Mouse (Mus musculus) intestine, embryonic 15.5 days (tissue): ENCODE measurements at regions not wholly inside any gene's neighbourhood (a gene's known extent, or its start where the extent isn't known, plus 50 kb on each side); places are given as distances from the start of the nearest gene placed in this dataset.

Experiments used
- ATAC-seq: fragments of 200-750 bp; cut with Nextera tagmentation; 2 replicates; pipeline ENCODE4 v1.8.0; 2017; ENCODE audit warnings: moderate TSS enrichment, moderate library complexity
- H3K27ac ChIP-seq: fragments of 300-500 bp; sonication (generic); 2 replicates; pipeline ENCODE4 v1.5.1; 2015; ENCODE audit warnings: mild to moderate bottlenecking, inconsistent platforms
- H3K27me3 ChIP-seq: fragments of 300-500 bp; sonication (generic); replicated peaks from 2 replicates; pipeline ENCODE4 v1.6.1; 2015; ENCODE audit warnings: inconsistent platforms
- H3K36me3 ChIP-seq: fragments of 300-500 bp; sonication (generic); 2 replicates; pipeline ENCODE4 v1.6.1; 2015; ENCODE audit warnings: inconsistent platforms
- H3K4me1 ChIP-seq: fragments of 300-500 bp; sonication (generic); replicated peaks from 2 replicates; pipeline ENCODE4 v1.6.1; 2015; ENCODE audit warnings: inconsistent platforms
- H3K4me2 ChIP-seq: fragments of 300-500 bp; sonication (generic); replicated peaks from 2 replicates; pipeline ENCODE4 v1.6.1; 2015; ENCODE audit warnings: mild to moderate bottlenecking, inconsistent platforms
- H3K4me3 ChIP-seq: fragments of 300-500 bp; sonication (generic); replicated peaks from 2 replicates; pipeline ENCODE4 v1.5.1; 2015; ENCODE audit warnings: inconsistent platforms
- H3K9ac ChIP-seq: fragments of 300-500 bp; sonication (generic); 2 replicates; pipeline ENCODE4 v1.6.1; 2015; ENCODE audit warnings: inconsistent platforms
- H3K9me3 ChIP-seq: fragments of 300-500 bp; sonication (generic); 2 replicates; pipeline ENCODE4 v1.6.1; 2016; ENCODE audit warnings: inconsistent platforms
- WGBS: fragments of 180-500 bp; shearing (Covaris S2); methylation state at CpG from one replicate; pipeline ENCODE4 v1.1.7; 2015; 5-methylcytosine and 5-hydroxymethylcytosine counted together

GRCm38 (mm10) chr2:133020173-133020837 lies 74.6 kb upstream of the Fermt1 start:
- no peaks in the 10 kb centered on the region for H3K9me3 ChIP-seq
- no peak; the same call in 1 of the 2 replicates for ATAC-seq
- WGBS, result 21% methylated on average over 11 of the region's 11 CpGs
- H3K4me2 ChIP-seq, result no peak overlapping the region
- H3K9ac ChIP-seq, result no peak overlapping the region
- H3K36me3 ChIP-seq, result no peaks in the 10 kb centered on the region
- no peaks in the 10 kb centered on the region for H3K4me1 ChIP-seq
- no peak overlapping the region for H3K4me3 ChIP-seq
- H3K27me3 ChIP-seq, result no peaks in the 10 kb centered on the region
- H3K27ac ChIP-seq, result no peak overlapping the region

GRCm38 (mm10) chr2:133021244-133021643 lies 75.5 kb upstream of the Fermt1 start:
- Histone ChIP-seq H3K27me3 (no peaks in the 10 kb centered on the region), H3K27ac (no peak overlapping the region), H3K4me3 (no peak overlapping the region), H3K4me2 (no peak overlapping the region), H3K9me3 (no peaks in the 10 kb centered on the region), H3K4me1 (no peaks in the 10 kb centered on the region), H3K9ac (no peak overlapping the region), H3K36me3 (no peaks in the 10 kb centered on the region)
- WGBS, result 89% methylated on average over 3 of the region's 3 CpGs
- ATAC-seq, result no peak

GRCm38 (mm10) chr2:133027038-133027437 lies 81.3 kb upstream of the Fermt1 start:
- Histone ChIP-seq H3K36me3 (no peaks in the 10 kb centered on the region), H3K4me3 (no peak overlapping the region), H3K9me3 (no peaks in the 10 kb centered on the region), H3K27me3 (no peaks in the 10 kb centered on the region), H3K9ac (no peak overlapping the region), H3K4me1 (no peaks in the 10 kb centered on the region), H3K4me2 (no peak overlapping the region), H3K27ac (no peak overlapping the region)
- 88% methylated on average over 2 of the region's 2 CpGs for WGBS
- ATAC-seq, result no peak

- Histone ChIP-seq H3K9me3 (no peaks in the 10 kb centered on the region), H3K36me3 (no peaks in the 10 kb centered on the region), H3K27me3 (no peaks in the 10 kb centered on the region), H3K4me1 (no peaks in the 10 kb centered on the region), H3K27ac (no peak overlapping the region), H3K4me2 (no peak overlapping the region), H3K4me3 (no peak overlapping the region), H3K9ac (no peak overlapping the region)
- ATAC-seq, result no peak
- WGBS, result 69% methylated on average over 3 of the region's 3 CpGs
Observed at GRCm38 (mm10) chr2:133035421-133035820, 89.7 kb upstream of the Fermt1 start.

GRCm38 (mm10) chr2:133040708-133041107 lies 95.0 kb upstream of the Fermt1 start:
- 90% methylated on average over 1 of the region's 1 CpGs for WGBS
- Histone ChIP-seq H3K4me3 (no peak overlapping the region), H3K36me3 (no peaks in the 10 kb centered on the region), H3K27me3 (no peaks in the 10 kb centered on the region), H3K4me2 (no peak overlapping the region), H3K9ac (no peak overlapping the region), H3K4me1 (no peaks in the 10 kb centered on the region), H3K9me3 (no peaks in the 10 kb centered on the region), H3K27ac (no peak overlapping the region)
- ATAC-seq, result no peak

GRCm38 (mm10) chr2:133077698-133078356 lies 132.1 kb upstream of the Fermt1 start:
- Histone ChIP-seq H3K27ac (no peak overlapping the region), H3K4me3 (no peak overlapping the region), H3K36me3 (no peaks in the 10 kb centered on the region), H3K4me2 (no peak overlapping the region), H3K4me1 (no peaks in the 10 kb centered on the region), H3K27me3 (no peaks in the 10 kb centered on the region), H3K9ac (no peak overlapping the region), H3K9me3 (no peaks in the 10 kb centered on the region)
- ATAC-seq, result no peak
- 88% methylated on average over 11 of the region's 11 CpGs for WGBS

- Histone ChIP-seq H3K27ac (no peak overlapping the region), H3K36me3 (no peaks in the 10 kb centered on the region), H3K9ac (no peak overlapping the region), H3K4me1 (no peaks in the 10 kb centered on the region), H3K4me2 (no peak overlapping the region), H3K4me3 (no peak overlapping the region), H3K9me3 (no peaks in the 10 kb centered on the region), H3K27me3 (no peaks in the 10 kb centered on the region)
- 86% methylated on average over 7 of the region's 7 CpGs for WGBS
- ATAC-seq, result no peak
Observed at GRCm38 (mm10) chr2:133090976-133091375, 145.3 kb upstream of the Fermt1 start.

GRCm38 (mm10) chr2:133113642-133114041 lies 167.9 kb upstream of the Fermt1 start:
- no peak overlapping the region for H3K4me3 ChIP-seq
- no peaks in the 10 kb centered on the region for H3K36me3 ChIP-seq
- H3K9ac ChIP-seq, result no peak overlapping the region
- no peaks in the 10 kb centered on the region for H3K27me3 ChIP-seq
- no peak overlapping the region for H3K27ac ChIP-seq
- no peak overlapping the region for H3K4me2 ChIP-seq
- no peaks in the 10 kb centered on the region for H3K4me1 ChIP-seq
- H3K9me3 ChIP-seq, result no peaks in the 10 kb centered on the region
- no peak for ATAC-seq
- 24% methylated on average over 10 of the region's 10 CpGs for WGBS

- Histone ChIP-seq H3K9me3 (no peaks in the 10 kb centered on the region), H3K4me3 (no peak overlapping the region), H3K4me2 (no peak overlapping the region), H3K4me1 (no peaks in the 10 kb centered on the region), H3K36me3 (no peaks in the 10 kb centered on the region), H3K27me3 (no peaks in the 10 kb centered on the region), H3K27ac (no peak overlapping the region), H3K9ac (no peak overlapping the region)
- ATAC-seq, result no peak
- WGBS, result 90% methylated on average over 14 of the region's 14 CpGs
Observed at GRCm38 (mm10) chr2:133118651-133119050, 172.9 kb upstream of the Fermt1 start.

- Histone ChIP-seq H3K36me3 (no peaks in the 10 kb centered on the region), H3K27me3 (no peaks in the 10 kb centered on the region), H3K4me1 (no peaks in the 10 kb centered on the region), H3K4me3 (no peak overlapping the region), H3K9ac (no peak overlapping the region), H3K9me3 (no peaks in the 10 kb centered on the region), H3K27ac (no peak overlapping the region), H3K4me2 (no peak overlapping the region)
- ATAC-seq, result no peak
- WGBS, result 74% methylated on average over 1 of the region's 1 CpGs
Observed at GRCm38 (mm10) chr2:133125212-133125801, 179.6 kb upstream of the Fermt1 start.

GRCm38 (mm10) chr2:133134878-133135277 lies 189.2 kb upstream of the Fermt1 start:
- Histone ChIP-seq H3K36me3 (no peaks in the 10 kb centered on the region), H3K27me3 (no peaks in the 10 kb centered on the region), H3K4me3 (no peak overlapping the region), H3K4me1 (peaks cover 6% of the 10 kb centered on the region; the same call in 1 of the 2 replicates), H3K9ac (no peak overlapping the region), H3K27ac (no peak overlapping the region), H3K4me2 (no peak overlapping the region), H3K9me3 (no peaks in the 10 kb centered on the region)
- no peak for ATAC-seq
- 48% methylated on average over 3 of the region's 3 CpGs for WGBS

- no peak overlapping the region for H3K4me2 ChIP-seq
- no peak overlapping the region for H3K4me3 ChIP-seq
- peaks cover 6% of the 10 kb centered on the region; the same call in 1 of the 2 replicates for H3K4me1 ChIP-seq
- H3K27me3 ChIP-seq, result no peaks in the 10 kb centered on the region
- H3K36me3 ChIP-seq, result no peaks in the 10 kb centered on the region
- no peak overlapping the region for H3K9ac ChIP-seq
- 79% methylated on average over 4 of the region's 4 CpGs for WGBS
- H3K27ac ChIP-seq, result no peak overlapping the region
- ATAC-seq, result no peak
- H3K9me3 ChIP-seq, result no peaks in the 10 kb centered on the region
Observed at GRCm38 (mm10) chr2:133138877-133139276, 193.2 kb upstream of the Fermt1 start.
